Mouse (Mus musculus) heart, embryonic 15.5 days (tissue): ENCODE results near the gene Akr1e1. TPM values are rescaled to one million over a fixed set of nuclear protein-coding genes. Genes with fewer than 3 reads are reported as not detected.
A peak's percentile ranks its signal among the peaks of the same experiment; 100 is the strongest.
"Not testable (repeated sequence)": the region's sequence is repeated elsewhere in the genome, so short reads cannot be mapped to it uniquely, and the experiment has no call there.

ENCODE experiments used
- ATAC-seq: fragments of 200-750 bp; cut with Nextera tagmentation; replicated peaks from 2 replicates; pipeline ENCODE4 v1.8.0; 2017; ENCODE audit warnings: low read depth, moderate TSS enrichment; ENCODE audit not compliant: insufficient number of reproducible peaks, insufficient read depth, low FRiP score
- H3K27ac ChIP-seq: fragments of 300-500 bp; sonication (generic); 2 replicates; pipeline ENCODE4 v1.5.1; 2015; ENCODE audit warnings: mild to moderate bottlenecking, inconsistent platforms
- H3K27me3 ChIP-seq: fragments of 300-500 bp; sonication (generic); 2 replicates; pipeline ENCODE4 v1.6.1; 2015; ENCODE audit warnings: inconsistent platforms
- H3K36me3 ChIP-seq: fragments of 300-500 bp; sonication (generic); 2 replicates; pipeline ENCODE4 v1.6.1; 2015; ENCODE audit warnings: mild to moderate bottlenecking, inconsistent platforms
- H3K4me1 ChIP-seq: fragments of 300-500 bp; sonication (generic); replicated peaks from 2 replicates; pipeline ENCODE4 v1.6.1; 2015; ENCODE audit warnings: inconsistent platforms
- H3K4me2 ChIP-seq: fragments of 300-500 bp; sonication (generic); 2 replicates; pipeline ENCODE4 v1.6.1; 2015; ENCODE audit warnings: inconsistent platforms, mild to moderate bottlenecking, moderate library complexity
- H3K4me3 ChIP-seq: fragments of 300-500 bp; sonication (generic); 2 replicates; pipeline ENCODE4 v1.5.1; 2015; ENCODE audit warnings: mild to moderate bottlenecking, inconsistent platforms
- H3K9ac ChIP-seq: fragments of 300-500 bp; sonication (generic); 2 replicates; pipeline ENCODE4 v1.6.1; 2015; ENCODE audit warnings: mild to moderate bottlenecking, inconsistent platforms
- H3K9me3 ChIP-seq: fragments of 300-500 bp; sonication (generic); replicated peaks from 2 replicates; pipeline ENCODE4 v1.6.1; 2016; ENCODE audit warnings: inconsistent platforms
- WGBS: fragments of 180-500 bp; shearing (Covaris S2); methylation state at CpG from one replicate; pipeline ENCODE4 v1.1.7; 2015; ENCODE audit warnings: mixed read lengths; 5-methylcytosine and 5-hydroxymethylcytosine counted together
- polyA plus RNA-seq: library from polyadenylated mRNA; unstranded; fragments of >200 nt; fragmentation: Nextera tagmentation; extraction: Ambion mirVana; gene quantifications from 2 replicates; pipeline ENCODE4 v1.2.1, GENCODE M21; 2015

The Akr1e1 gene
- 37.7 and 38.5 TPM in 2 replicates for polyA plus RNA-seq

GRCm38 (mm10) chr13:4608961-4609409 is at the start of gene Akr1e1:
Gene Akr1e1, minus strand, starts transcription at chr13:4609174.
- Histone ChIP-seq H3K36me3 (no peaks in the 10 kb centered on the region), H3K4me3 (peak within 1 kb of the TSS; percentile 75), H3K27me3 (no peaks in the 10 kb centered on the region), H3K4me1 (no peaks in the 10 kb centered on the region), H3K4me2 (peak within 1 kb of the TSS; percentile 66), H3K27ac (peak within 1 kb of the TSS; percentile 78), H3K9ac (peak within 1 kb of the TSS; percentile 73), H3K9me3 (no peaks in the 10 kb centered on the region)
- 5% methylated on average over 10 of the region's 10 CpGs for WGBS
- peak; percentile 99 for ATAC-seq

GRCm38 (mm10) chr13:4658346-4658745 is 49.4 kb upstream of the Akr1e1 start:
- ATAC-seq, result no peak
- no peaks in the 10 kb centered on the region for H3K9me3 ChIP-seq
- no peaks in the 10 kb centered on the region for H3K27me3 ChIP-seq
- WGBS, result 89% methylated on average over 5 of the region's 5 CpGs
- H3K4me1 ChIP-seq, result no peaks in the 10 kb centered on the region; the same call in 1 of the 2 replicates
- no peaks in the 10 kb centered on the region for H3K36me3 ChIP-seq
- H3K9ac ChIP-seq, result no peak overlapping the region
- no peak overlapping the region for H3K4me3 ChIP-seq
- H3K27ac ChIP-seq, result no peak overlapping the region
- no peak overlapping the region for H3K4me2 ChIP-seq

- no peaks in the 10 kb centered on the region for H3K36me3 ChIP-seq
- H3K27ac ChIP-seq, result peak overlapping the region; percentile 42; the same call in 1 of the 2 replicates
- no peak for ATAC-seq
- H3K9ac ChIP-seq, result no peak overlapping the region
- no peaks in the 10 kb centered on the region for H3K27me3 ChIP-seq
- no peak overlapping the region for H3K4me3 ChIP-seq
- peak overlapping the region; percentile 22; the same call in 1 of the 2 replicates for H3K4me2 ChIP-seq
- no peaks in the 10 kb centered on the region; the same call in 1 of the 2 replicates for H3K4me1 ChIP-seq
- WGBS, result 68% methylated on average over 16 of the region's 16 CpGs
- H3K9me3 ChIP-seq, result no peaks in the 10 kb centered on the region
Measured at GRCm38 (mm10) chr13:4656277-4657146, 47.5 kb upstream of the Akr1e1 start.

- H3K27me3 ChIP-seq, result no peaks in the 10 kb centered on the region
- no peaks in the 10 kb centered on the region for H3K36me3 ChIP-seq
- no peak for ATAC-seq
- no peak overlapping the region for H3K27ac ChIP-seq
- H3K4me2 ChIP-seq, result no peak overlapping the region
- 72% methylated on average over 3 of the region's 3 CpGs for WGBS
- H3K9ac ChIP-seq, result no peak overlapping the region
- no peaks in the 10 kb centered on the region for H3K9me3 ChIP-seq
- no peaks in the 10 kb centered on the region for H3K4me1 ChIP-seq
- H3K4me3 ChIP-seq, result no peak overlapping the region
Measured at GRCm38 (mm10) chr13:4650190-4650589, 41.2 kb upstream of the Akr1e1 start.

- WGBS, result 87% methylated on average over 3 of the region's 3 CpGs
Measured at GRCm38 (mm10) chr13:4645248-4645647, 36.3 kb upstream of the Akr1e1 start.

GRCm38 (mm10) chr13:4610902-4611301 is 1.9 kb upstream of the Akr1e1 start:
- no peaks in the 10 kb centered on the region for H3K4me1 ChIP-seq

More at GRCm38 (mm10) chr13:4645248-4645647, 36.3 kb upstream of the Akr1e1 start:
- Histone ChIP-seq H3K4me2 (no peak overlapping the region), H3K27me3 (no peaks in the 10 kb centered on the region), H3K4me1 (no peaks in the 10 kb centered on the region), H3K36me3 (no peaks in the 10 kb centered on the region), H3K4me3 (no peak overlapping the region), H3K27ac (no peak overlapping the region), H3K9me3 (no peaks in the 10 kb centered on the region), H3K9ac (no peak overlapping the region)
- ATAC-seq, result no peak

GRCm38 (mm10) chr13:4608530-4608929 is 444 bp downstream of the Akr1e1 start:
- no peaks in the 10 kb centered on the region for H3K9me3 ChIP-seq
- H3K4me1 ChIP-seq, result no peaks in the 10 kb centered on the region
- H3K36me3 ChIP-seq, result no peaks in the 10 kb centered on the region
- peak overlapping the region; percentile 73 for H3K9ac ChIP-seq
- H3K27ac ChIP-seq, result peak overlapping the region; percentile 78
- H3K4me2 ChIP-seq, result peak overlapping the region; percentile 66
- H3K27me3 ChIP-seq, result no peaks in the 10 kb centered on the region
- 27% methylated on average over 9 of the region's 9 CpGs for WGBS
- H3K4me3 ChIP-seq, result peak overlapping the region; percentile 75
- no peak for ATAC-seq

More at GRCm38 (mm10) chr13:4610902-4611301, 1.9 kb upstream of the Akr1e1 start:
- Histone ChIP-seq H3K4me2 (no peak overlapping the region), H3K9ac (no peak overlapping the region), H3K9me3 (no peaks in the 10 kb centered on the region), H3K4me3 (no peak overlapping the region), H3K36me3 (no peaks in the 10 kb centered on the region), H3K27me3 (no peaks in the 10 kb centered on the region), H3K27ac (no peak overlapping the region)
- ATAC-seq, result no peak

GRCm38 (mm10) chr13:4606821-4607220 is 2.2 kb downstream of the Akr1e1 start:
- Histone ChIP-seq H3K9ac (no peak overlapping the region), H3K4me3 (no peak overlapping the region), H3K9me3 (no peaks in the 10 kb centered on the region), H3K4me2 (no peak overlapping the region), H3K27ac (no peak overlapping the region), H3K27me3 (no peaks in the 10 kb centered on the region), H3K4me1 (no peaks in the 10 kb centered on the region), H3K36me3 (no peaks in the 10 kb centered on the region; the same call in 1 of the 2 replicates)
- no peak for ATAC-seq
- 83% methylated on average over 4 of the region's 4 CpGs for WGBS

- not testable (repeated sequence) for ATAC-seq, H3K4me1 ChIP-seq, H3K4me3 ChIP-seq, H3K27me3 ChIP-seq, H3K4me2 ChIP-seq, H3K9ac ChIP-seq, H3K9me3 ChIP-seq, H3K27ac ChIP-seq
- peaks cover 23% of the 10 kb centered on the region for H3K36me3 ChIP-seq
- WGBS, result 39% methylated on average over 3 of the region's 3 CpGs
Measured at GRCm38 (mm10) chr13:4603431-4603830, 5.5 kb downstream of the Akr1e1 start.

- 73% methylated on average over 1 of the region's 1 CpGs for WGBS
- ATAC-seq, result no peak
- Histone ChIP-seq H3K9me3 (no peaks in the 10 kb centered on the region), H3K4me3 (no peak overlapping the region), H3K27ac (no peak overlapping the region), H3K36me3 (no peaks in the 10 kb centered on the region), H3K27me3 (no peaks in the 10 kb centered on the region), H3K4me1 (no peaks in the 10 kb centered on the region), H3K9ac (no peak overlapping the region), H3K4me2 (no peak overlapping the region)
Measured at GRCm38 (mm10) chr13:4576921-4577320, 32.1 kb downstream of the Akr1e1 start.

GRCm38 (mm10) chr13:4573871-4574270 is 35.1 kb downstream of the Akr1e1 start, which contains the start of gene Akr1c21:
Gene Akr1c21, plus strand, starts transcription at chr13:4574075.
- Histone ChIP-seq H3K27me3 (no peaks in the 10 kb centered on the region), H3K4me3 (no peak within 1 kb of the TSS), H3K27ac (no peak within 1 kb of the TSS), H3K4me1 (no peaks in the 10 kb centered on the region), H3K9me3 (no peaks in the 10 kb centered on the region), H3K4me2 (no peak within 1 kb of the TSS), H3K9ac (no peak within 1 kb of the TSS), H3K36me3 (no peaks in the 10 kb centered on the region)
- WGBS, result 67% methylated on average over 1 of the region's 1 CpGs
- no peak for ATAC-seq
